Mouse (Mus musculus) right cerebral cortex, adult 2 months (tissue): ENCODE measurements at regions not wholly inside any gene's neighbourhood (a gene's known extent, or its start where the extent isn't known, plus 50 kb on each side); places are given as distances from the start of the nearest gene placed in this dataset.

Experiments
- DNase-seq, 2 experiments: peaks; one replicate each; pipeline ENCODE4 v3.0.0; 2021 to 2022; ENCODE audit warnings: low spot score in 2 of 2

DNA sequence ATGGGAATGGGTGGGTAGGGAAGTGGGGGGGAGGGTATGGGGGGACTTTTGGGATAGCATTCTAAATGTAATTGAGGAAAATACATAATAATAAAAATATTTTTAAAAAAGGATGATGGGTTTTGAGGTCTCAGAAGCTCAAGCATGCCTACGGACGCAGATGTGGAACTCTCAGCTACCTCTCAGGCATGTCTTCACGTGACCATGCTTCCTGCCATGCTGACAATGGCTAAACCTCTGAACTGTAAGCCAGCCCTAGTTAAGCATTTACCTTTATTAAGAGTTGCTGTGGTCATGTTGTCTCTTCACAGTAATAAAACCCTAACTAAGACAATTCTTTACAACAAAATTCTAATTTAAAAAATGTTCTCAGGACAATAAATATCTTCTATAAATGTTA is 80.0 kb downstream of the Tex36 start:
- DNase-seq, result no peak

DNA sequence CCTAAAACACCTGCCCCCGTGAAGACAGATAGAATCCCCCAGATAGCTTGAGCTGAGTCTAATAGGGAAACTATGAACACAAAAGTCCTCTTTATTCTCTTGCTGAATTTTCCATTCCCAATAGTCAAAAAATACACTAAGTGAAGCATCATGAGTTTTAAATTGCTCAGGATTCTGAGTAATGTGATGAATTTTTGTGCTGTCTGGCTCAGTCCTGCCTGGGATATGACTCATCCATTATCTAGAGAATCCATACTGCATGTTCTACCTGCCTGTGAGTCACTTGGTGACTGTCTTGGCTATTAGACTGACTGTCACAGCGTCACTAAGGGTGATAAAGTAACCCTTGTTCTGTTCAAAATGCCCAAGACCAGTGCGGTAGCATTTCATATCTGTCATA is 83.0 kb downstream of the Tex36 start:
- DNase-seq, result peak in 1 of 2 experiments; percentile 9

DNA sequence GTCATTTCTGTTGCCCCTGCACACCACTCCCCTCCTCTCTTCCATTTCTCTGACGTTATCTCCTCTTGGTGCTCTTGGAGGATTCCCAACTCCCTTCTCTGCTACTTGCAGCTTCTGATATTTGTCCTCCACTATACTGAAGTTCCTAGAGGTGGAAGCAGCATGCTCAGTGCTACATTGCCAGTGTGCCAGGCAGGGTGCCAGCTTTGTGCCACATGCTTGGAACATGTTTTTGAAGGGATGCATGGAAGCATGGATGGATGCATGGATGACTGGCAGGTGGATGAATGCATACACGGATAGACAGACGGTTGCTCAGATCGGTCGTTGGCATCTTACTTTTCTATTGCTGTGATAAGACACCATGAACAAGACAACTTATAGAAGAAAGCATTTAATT is 84.4 kb downstream of the Tex36 start:
- DNase-seq, result no peak

DNA sequence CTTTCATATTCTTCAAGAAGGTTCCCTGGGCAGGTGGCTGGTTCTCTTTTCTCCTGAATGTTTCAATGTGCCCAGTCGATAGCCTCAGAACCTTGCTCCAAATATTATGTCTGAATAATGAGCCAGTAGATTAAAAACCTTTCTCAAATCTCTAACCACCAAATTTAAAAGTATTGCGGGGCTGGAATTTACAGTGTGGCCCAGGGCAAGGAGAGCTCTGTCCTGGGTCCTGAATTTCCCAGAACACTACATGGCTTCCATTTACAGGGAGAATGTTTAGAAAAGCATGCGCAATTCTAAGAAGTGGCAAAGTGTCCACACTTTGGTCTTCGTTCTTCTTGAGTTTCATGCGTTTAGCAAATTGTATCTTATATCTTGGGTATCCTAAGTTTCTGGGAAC is 91.0 kb downstream of the Tex36 start:
- no peak for DNase-seq

DNA sequence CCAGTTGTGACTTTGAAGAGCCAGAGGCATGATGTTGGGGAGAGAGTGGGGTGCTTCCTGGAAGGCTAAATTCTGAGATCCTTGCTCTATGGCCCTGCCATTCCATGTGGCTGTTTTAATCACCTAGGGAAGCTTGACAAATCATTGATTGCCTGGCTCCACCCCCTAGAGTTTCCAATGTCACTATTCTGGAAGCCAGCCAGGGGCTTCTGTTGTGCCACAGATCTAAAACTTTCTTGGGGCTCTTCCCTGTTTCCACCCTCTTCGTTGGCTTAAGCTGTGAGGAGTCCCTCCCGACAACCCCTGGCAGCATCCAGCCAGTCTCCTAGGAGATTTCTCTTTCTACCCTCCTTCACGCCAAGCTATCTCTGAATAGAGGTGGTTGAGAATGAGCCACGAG is 92.5 kb downstream of the Tex36 start:
- DNase-seq, result peak in 1 of 2 experiments; percentile 9

DNA sequence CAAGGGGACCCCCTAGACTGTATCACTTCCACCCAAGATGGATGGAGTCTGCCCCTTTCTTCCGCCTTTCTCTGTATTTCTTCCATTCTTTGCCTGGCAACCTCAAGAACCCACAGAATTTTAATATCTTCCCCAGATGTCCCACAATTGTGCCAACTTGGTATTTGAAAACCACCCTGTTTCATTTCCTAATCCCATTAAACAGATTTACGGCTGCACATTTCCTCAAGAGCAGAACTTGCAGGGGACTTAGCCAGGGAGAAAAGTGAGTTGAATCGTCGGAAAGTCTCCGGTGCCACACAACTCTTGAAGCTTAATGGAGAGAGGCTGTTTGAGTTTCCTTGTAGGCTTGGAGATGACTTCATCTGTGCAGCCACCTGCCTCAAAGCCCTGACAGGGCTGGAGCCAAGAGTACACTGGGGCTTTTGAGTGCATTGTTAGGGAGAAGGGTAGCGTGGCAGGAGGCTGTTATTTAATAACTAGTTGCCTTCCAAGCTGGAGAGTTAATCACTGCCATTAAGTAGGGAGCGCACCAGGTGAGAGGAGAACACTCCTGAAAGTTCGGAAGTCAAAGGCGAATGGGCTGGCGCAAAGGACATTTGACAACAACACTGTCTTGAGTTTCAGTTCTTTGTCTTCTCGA is 93.5 kb downstream of the Tex36 start:
- no peak for DNase-seq

DNA sequence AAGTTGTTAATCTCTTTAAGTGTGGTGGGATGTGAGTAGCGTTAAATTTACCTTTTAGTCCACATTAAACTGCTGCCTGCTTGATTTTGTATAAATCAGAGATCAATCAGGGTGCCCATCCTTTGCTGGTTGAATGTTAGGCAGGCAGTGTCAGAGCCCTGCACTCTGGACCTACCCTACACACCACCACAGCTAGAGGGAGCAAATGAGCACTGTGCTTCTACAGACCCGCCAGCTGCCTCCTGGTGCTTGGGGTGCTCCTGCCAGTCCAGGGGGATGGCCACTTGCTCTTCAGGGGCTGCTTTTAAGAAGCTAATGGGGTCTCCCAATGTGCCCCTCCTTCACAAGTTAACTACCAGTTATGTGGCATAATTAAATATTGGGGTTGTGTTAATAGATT is 96.3 kb downstream of the Tex36 start:
- no peak for DNase-seq

DNA sequence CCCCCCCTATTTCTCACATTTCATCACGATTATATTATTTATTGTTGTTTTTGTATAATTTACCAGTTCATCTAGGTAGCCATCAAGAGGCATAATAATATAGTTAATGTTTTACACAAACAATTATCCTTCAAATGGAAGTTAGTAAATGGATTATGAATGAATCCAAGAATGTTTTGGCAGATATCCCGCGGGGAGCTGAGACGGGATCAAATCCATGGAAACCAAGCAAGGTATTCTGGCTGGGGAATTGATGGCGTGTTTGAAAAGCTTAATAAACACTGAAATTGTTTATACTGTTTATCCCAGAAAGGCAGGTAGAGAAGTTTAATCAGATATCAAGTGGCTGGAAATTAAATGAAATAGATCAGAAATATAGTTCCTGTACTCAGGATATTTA is 98.0 kb downstream of the Tex36 start:
- DNase-seq, result no peak

DNA sequence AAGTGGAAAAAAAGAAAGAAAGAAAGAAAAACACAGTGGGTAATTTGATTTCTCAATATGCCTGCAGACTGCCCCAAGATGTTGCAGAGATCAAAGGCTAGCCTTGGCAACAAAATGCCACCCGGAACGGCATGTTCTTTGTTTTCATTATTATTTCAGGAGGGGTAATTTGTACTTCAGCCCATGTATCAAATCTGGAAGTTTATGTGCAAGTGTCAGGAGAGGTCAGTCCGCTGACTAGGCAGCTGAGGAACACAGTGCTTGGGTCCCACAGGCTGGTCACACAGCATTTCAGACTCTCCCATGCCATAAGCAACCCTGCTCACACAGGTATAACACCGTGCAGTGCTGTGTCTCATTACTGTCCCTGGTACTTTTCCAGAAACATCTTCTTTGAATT is 99.2 kb downstream of the Tex36 start:
- no peak for DNase-seq

DNA sequence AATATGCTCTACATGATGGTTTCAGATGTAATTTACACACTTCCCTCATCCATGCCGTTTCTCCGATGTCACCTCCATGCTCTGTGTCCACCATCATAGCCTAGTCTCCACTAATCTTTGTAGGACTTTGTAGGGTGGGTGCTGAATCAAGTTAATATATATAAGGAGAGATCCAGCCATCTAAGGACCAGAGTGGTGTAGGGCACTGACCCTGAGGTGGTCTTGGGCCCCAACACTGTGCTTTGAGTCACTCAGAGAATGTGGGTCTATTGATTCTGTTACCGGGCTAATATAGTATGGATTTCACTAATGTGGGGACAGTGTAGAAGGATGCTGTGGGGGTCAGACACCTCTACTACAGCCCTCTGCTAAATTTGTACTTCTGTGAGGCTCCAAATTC is 104.4 kb downstream of the Tex36 start:
- DNase-seq, result no peak

DNA sequence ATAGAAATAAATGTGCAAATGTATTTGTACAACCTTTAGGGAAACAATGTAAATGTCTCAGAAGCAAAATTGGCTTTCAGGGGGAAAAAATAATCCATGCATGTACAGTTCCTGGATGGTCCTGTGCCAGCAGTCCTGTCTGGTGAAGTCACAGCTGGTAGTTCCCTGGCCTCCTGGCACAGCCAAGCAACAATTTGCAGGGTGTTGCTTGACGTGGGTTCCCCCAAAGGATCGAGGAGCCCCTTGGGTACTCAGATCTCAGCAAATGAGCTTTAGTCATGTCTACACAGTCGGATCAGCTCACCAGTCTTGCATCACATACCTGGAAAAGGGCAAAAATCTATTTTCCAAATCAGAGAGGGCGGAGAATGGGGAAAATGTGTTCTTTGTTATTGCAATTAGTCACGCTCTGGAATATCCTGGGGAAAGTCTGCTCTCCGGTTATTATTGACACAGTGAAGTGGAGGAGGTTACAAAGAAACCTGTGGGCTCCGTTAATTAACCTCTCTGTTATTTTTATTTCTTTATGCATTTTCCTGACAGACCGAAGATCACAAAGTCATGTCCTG is 106.9 kb downstream of the Tex36 start:
- no peak for DNase-seq

DNA sequence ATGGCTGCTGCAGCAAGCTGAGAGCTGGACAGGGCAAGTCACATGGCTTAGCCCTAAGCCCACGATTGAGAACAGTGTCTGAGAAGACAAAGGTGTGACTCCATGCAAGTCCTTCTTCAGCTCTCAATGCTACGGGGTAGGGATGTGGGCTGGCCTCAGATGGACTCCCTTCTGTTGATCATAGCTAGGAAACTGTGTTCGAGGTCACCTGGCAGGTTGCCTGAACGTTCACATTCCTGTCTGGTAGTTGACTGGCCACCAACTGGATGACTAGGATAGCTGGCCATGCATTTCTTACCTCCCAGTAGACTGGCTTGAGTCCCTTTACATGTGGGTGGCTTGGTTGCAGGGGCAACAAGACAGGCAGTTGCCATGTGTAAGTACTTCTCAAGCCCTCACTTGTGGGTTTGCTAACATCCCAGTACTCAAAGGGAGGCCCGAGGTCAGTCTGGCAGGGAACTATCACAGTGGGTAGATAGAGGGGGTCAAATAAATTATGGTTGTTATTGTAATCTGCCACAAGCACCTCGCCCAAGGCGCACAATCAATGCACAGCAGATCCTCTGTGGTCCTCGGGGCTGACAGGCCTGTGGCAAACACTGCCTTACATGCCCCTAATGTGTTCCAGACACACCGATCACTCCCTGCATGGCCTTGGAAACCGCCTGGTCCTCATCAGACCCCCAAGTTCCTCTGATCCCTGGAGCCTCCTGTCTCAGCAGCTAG is 107.5 kb downstream of the Tex36 start:
- DNase-seq, result no peak

DNA sequence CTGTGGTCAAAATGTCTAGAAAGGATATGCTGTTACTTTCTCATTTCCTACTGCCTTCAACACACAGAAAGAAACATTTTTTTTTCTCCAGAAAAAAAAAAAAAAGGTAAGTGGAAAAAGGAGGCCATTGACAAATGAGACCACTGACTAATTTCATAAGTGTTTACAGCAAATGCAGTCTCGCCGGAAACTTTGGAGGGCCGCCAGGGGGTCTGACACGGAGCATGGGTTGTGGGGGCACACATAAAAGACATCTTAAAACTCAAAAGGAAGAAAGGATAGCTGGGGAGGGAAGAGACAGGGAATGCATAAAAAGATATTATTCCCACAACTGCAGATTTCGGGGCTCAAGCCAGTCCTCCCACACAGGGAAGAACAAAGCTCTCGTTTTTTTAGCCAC is 109.3 kb downstream of the Tex36 start:
- no peak for DNase-seq

DNA sequence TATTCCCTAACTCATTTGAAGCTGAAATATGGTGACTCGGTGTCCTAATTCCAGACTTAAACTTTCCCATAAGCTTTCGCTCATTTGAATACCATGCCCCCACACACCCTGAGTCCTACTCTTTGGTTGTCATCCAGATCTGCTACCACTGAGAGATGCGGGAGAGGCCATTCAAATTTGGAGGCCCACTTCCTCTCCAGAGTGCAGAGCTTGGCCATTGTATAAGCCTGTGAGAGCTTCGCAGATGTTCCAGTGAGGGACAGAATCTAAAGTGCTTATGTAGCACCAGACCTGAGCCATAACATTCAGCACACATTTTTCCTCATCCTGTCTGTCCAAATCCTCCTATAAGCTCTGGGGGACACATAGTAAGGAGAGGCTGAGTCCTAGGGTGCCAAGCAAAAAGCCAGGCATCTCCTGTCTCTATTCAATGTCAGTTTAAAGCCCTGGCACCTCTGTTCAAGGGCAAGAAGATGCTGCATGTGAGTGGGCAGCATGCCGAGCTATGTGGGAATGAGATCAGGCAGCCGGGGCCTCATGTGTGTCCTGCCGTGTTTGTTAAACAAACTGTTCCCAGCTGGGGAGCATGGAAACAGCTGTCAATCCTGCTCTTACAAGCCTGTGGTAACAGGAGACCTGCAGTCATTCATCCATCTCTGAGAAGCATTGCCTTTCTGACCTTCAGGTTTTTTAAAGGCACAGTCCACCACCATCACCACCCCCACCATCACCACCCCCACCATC is 113.9 kb downstream of the Tex36 start:
- no peak for DNase-seq

DNA sequence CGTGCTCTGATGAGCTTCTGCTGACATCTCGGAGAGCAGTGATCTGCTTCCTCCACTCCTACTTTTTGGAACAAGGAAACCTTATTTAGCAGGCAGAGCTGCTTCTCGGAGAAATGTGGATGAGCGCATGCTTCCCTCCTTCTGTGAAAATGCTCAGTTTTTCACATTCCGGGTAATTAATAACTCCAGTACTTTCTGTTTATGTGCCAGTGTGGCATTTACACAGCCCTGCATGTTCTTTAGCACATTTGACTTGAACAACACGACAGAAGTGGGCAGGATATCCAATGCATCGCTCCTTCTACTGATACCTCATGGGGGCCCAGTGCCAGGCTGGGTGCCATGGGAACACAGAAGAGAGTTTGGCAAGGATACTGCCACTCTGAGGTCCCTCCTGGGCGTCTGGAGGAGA is 117.5 kb downstream of the Tex36 start:
- peak; percentile 45 to 58 for DNase-seq

DNA sequence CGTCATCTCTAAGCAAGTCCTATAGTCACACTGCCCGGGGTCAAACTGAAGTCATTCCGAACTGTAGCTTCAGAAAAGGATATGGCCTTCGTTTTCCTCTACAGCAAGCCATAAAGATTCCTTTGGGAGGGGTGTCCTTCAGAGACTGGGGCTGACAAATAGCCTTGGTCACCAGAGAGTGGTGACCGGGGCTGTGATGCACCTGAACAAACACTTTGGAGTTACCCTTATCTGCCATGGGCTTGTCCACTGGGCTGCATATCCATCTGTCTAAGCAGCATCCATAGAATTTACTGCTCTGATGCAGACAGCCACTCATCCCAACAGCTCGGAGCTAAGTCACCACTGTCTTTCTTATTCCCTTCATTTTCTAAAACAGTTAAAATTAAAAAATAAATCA is 120.4 kb downstream of the Tex36 start:
- DNase-seq, result no peak

DNA sequence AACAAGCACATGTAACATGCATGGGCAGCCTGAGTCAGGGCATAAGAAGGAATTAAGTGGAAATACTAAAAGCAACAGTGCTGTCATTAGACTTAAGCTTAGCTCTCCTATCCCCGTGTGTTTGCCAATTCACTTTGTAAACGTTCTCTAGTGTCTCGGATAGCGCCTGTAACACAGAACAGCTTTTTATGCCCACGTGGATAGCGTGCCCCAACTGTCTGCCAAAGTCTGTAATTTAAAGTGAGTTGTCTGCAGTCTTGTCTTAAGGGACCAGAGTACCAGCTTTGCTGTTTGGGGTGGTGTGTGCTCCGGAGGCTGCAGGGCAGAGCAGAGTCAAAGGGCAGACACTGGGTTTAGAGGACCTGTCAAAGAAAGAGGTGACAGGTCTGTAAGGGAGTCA is 122.3 kb downstream of the Tex36 start:
- peak; percentile 18 to 27 for DNase-seq

DNA sequence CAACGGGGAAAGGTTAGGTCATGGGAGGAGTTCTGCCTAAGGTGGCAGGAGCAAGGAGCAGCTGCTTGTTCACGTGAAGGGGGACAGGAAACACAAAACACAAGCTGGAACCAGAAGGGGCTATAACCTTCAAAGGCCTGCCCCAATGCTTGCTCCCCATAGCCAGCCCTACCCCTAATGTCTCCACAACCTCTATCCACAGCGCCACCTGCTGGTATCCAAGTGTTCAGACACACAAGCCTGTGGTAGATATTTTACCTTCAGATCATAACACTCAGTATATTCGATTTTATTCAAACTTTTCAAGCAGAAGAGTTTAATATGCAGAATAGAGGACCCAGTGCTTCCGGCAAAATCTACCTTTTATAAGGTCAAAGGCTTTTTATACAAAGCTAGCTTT is 124.0 kb downstream of the Tex36 start:
- DNase-seq, result no peak

DNA sequence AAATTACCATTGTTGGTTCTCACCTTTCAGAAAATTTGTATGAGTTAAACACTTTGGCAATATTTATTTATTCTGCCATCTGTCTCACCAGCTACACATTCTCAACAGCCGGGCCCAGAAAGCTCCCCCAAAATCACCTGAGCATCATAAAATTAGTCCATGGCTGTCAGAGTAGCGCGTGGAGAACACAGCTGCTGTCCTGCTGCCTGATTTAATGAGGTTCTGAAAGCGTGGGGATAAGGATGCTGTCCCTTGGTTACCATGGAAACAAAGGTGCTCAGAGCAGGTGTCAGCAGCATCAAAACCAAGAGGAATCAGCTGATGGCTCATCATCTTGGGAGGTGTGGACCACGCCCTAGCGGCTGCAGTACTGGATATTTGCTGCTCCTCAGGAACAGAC is 124.7 kb downstream of the Tex36 start:
- DNase-seq, result peak; percentile 44 to 50

DNA sequence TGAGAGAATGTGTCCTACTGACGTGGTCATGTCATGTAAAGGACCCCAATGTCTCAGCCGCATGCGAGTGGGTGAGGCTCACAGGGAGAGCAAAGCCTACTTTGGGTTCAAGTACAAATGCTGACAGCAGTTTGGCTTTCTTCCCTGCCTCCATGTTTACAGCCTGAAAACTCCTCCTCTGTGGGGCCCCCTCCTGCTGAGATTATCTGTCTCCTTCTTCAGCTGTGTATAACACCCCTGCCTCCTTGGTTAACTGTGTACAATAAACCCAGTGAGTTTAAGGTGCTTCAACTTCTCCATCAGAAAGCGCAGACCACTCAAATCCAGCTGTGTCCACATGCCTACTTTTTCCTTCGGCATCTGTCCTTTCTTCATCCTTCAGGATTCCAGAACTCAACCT is 130.3 kb downstream of the Tex36 start:
- DNase-seq, result no peak

DNA sequence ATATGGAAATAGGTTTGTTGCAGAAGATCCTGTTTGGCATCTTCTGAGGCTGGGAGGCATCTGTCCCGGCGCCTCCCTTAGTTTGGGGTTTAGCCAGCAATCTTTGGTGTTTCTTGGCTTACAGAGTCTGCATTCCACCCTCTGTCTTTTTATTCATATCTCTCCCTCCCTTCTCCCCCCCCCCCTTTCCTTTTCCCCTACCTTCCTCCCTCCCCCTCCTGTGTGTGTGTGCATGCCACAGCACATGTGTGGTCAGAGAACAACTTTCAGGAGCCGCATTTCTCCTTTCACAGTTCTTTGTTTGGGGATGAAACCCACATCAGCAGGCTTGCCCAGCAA is 131.4 kb downstream of the Tex36 start:
- no peak for DNase-seq

DNA sequence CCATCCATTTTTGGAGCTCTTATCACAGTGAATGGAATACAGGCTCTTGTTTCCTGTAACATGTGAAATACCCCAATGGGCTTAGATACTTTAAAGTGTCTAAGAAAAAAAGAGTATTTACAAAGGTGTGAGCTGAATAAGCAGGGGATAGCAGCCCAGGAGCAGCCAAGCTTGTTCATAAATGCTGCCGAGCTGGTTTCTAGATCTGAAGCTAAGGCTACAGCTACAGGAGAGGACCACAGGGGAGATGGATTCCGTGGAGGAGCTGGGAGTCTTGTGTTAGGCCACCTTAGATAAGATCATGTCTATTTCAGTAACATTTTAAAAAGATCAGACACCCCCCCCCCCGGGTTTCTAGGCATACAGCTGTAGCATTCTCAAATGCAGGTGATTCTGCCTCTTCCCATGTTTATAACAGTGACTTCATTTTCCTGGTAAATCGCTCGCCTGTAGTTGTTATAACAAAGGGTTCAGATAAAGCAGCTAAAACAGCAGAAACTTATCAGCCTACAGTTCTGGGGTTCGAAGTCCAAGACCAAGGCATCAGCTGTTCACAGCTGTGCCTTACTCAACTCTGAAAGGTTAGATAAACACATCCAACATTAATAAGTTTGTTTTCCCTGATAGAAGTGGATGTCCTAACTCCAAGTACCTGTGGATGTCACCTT is 131.9 kb downstream of the Tex36 start:
- DNase-seq, result no peak
